Mouse (Mus musculus) thymus, adult 2 months (tissue): ENCODE data around the gene Zfp709.
"Not testable (repeated sequence)": the region's sequence is repeated elsewhere in the genome, so short reads cannot be mapped to it uniquely, and the experiment has no call there.

Experiments
- CTCF ChIP-seq: fragments of 200-500 bp; IDR thresholded peaks from 2 replicates; pipeline ENCODE4 v1.5.1; 2012; ENCODE audit warnings: mild to moderate bottlenecking, control low read depth, low read length, moderate library complexity, borderline replicate concordance; ENCODE audit not compliant: control insufficient read depth, poor library complexity, insufficient read depth; ENCODE audit errors: extremely low read depth
- POLR2A ChIP-seq: fragments of 200-500 bp; IDR thresholded peaks from 2 replicates; pipeline ENCODE4 v1.6.1; 2012; ENCODE audit warnings: mild to moderate bottlenecking, low read length, control low read depth, moderate library complexity; ENCODE audit not compliant: control insufficient read depth, poor library complexity, insufficient read depth; ENCODE audit errors: extremely low read depth

DNA sequence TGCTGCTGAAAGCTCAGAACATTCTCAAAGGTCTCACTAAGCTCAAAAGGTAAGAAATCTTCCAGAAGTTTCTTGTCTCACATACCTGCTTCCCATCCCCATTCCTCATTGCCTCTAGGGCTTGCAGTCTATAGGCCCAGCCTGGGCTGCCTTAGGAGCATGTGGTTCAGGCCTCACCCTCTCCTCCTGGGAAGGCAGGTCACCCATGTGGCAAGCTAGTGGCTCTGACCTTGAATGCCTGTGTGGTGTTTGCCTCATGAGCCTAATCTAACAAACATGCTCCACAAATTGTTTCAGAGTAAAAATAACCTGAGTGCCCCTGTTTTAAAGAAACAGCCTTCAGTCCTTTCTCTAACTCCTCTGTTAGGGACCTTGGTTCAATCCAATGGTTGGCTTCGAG, 20.3 kb upstream of the Zfp709 start:
- TF ChIP-seq CTCF, POLR2A: not testable (repeated sequence)
